8 mouse cellular contexts compared by ENCODE assay signal in genomic region chr6:94779854-94780253, GRCm38 (mm10).
DNase-seq lines count a peak whose midpoint lies in the region; ATAC-seq lines count a peak whose summit lies in the region.

No protein-coding gene starts in this region.

- H3K36me3 ChIP-seq in kidney, embryonic 16.5 days (ENCODE audit: insufficient read depth, low read length), result no peaks in the 10 kb centered on the region
- no peaks in the 10 kb centered on the region for H3K36me3 ChIP-seq in embryonic facial prominence, embryonic 10.5 days (replicated peaks)
- H3K36me3 ChIP-seq in forebrain, embryonic 12.5 days (replicated peaks), result no peaks in the 10 kb centered on the region

- H3K4me2 ChIP-seq in kidney, embryonic 16.5 days (replicated peaks; ENCODE audit: low read depth, low read length), result no peak overlapping the region
- no peak overlapping the region for H3K4me2 ChIP-seq in forebrain, embryonic 12.5 days

- peak; percentile 67 for DNase-seq in kidney, adult 11 months
- no peak for DNase-seq in embryonic facial prominence, embryonic 10.5 days (ENCODE audit: low spot score)
- peak; percentile 42 for DNase-seq in kidney, adult 9 months
- DNase-seq in naive thymus-derived CD4-positive, alpha-beta T cell, adult 2 months (ENCODE audit: low read depth), result peak; percentile 49
- no peak for DNase-seq in frontal cortex, adult 2 months (ENCODE audit: extremely low spot score in 1 of 2, low spot score in 1 of 2)
- DNase-seq in right cerebral cortex, postnatal 4 days, result no peak

- no peaks in the 10 kb centered on the region for H3K9me3 ChIP-seq in kidney, embryonic 16.5 days (ENCODE audit: low read length)
- H3K9me3 ChIP-seq in embryonic facial prominence, embryonic 10.5 days, result no peaks in the 10 kb centered on the region
- H3K9me3 ChIP-seq in forebrain, embryonic 12.5 days, result no peaks in the 10 kb centered on the region

- ATAC-seq in kidney, embryonic 16.5 days (ENCODE audit: low FRiP score, low TSS enrichment), result no peak
- ATAC-seq in forebrain, embryonic 12.5 days (ENCODE audit: low FRiP score), result no peak

- H3K4me1 ChIP-seq in kidney, embryonic 16.5 days (ENCODE audit: insufficient read depth, low read length), result peaks cover 9% of the 10 kb centered on the region; the same call in 1 of the 2 replicates
- peaks cover 13% of the 10 kb centered on the region for H3K4me1 ChIP-seq in embryonic facial prominence, embryonic 10.5 days
- 0 out of 2 replicates have a peak, but pooled peaks cover 7% of the 10 kb centered on the region for H3K4me1 ChIP-seq in forebrain, embryonic 12.5 days

- no peak overlapping the region for H3K9ac ChIP-seq in kidney, embryonic 16.5 days (replicated peaks; ENCODE audit: low read length)
- H3K9ac ChIP-seq in forebrain, embryonic 12.5 days, result no peak overlapping the region

- H3K4me3 ChIP-seq in kidney, embryonic 16.5 days (ENCODE audit: low read length), result no peak overlapping the region
- H3K4me3 ChIP-seq in embryonic facial prominence, embryonic 10.5 days, result no peak overlapping the region
- no peak overlapping the region for H3K4me3 ChIP-seq in forebrain, embryonic 12.5 days (replicated peaks)

- no peaks in the 10 kb centered on the region for H3K27me3 ChIP-seq in kidney, embryonic 16.5 days (ENCODE audit: insufficient read depth, low read length)
- no peaks in the 10 kb centered on the region; the same call in 1 of the 2 replicates for H3K27me3 ChIP-seq in embryonic facial prominence, embryonic 10.5 days (replicated peaks; ENCODE audit: low read depth, poor library complexity, severe bottlenecking)
- H3K27me3 ChIP-seq in forebrain, embryonic 12.5 days, result peaks cover 4% of the 10 kb centered on the region; the same call in 1 of the 2 replicates

- no peak overlapping the region for H3K27ac ChIP-seq in kidney, embryonic 16.5 days (ENCODE audit: low read length)
- H3K27ac ChIP-seq in embryonic facial prominence, embryonic 10.5 days (replicated peaks), result 0 out of 2 replicates have a peak overlapping the region, but pooled peaks have one; percentile 4
- H3K27ac ChIP-seq in forebrain, embryonic 12.5 days, result no peak overlapping the region

- 63% methylated on average over 7 of the region's 7 CpGs for WGBS in kidney, embryonic 16.5 days
- WGBS in embryonic facial prominence, embryonic 10.5 days, result 73% methylated on average over 7 of the region's 7 CpGs
- WGBS in forebrain, embryonic 12.5 days, result 83% methylated on average over 7 of the region's 7 CpGs

Comparison
In these comparisons a context has a peak if more than half of its experiments do, and no peak if none do; other contexts are left out.
1. DNase-seq: peak in kidney, adult 11 months (single experiment), kidney, adult 9 months (single experiment) and naive thymus-derived CD4-positive, alpha-beta T cell, adult 2 months (single experiment); none in embryonic facial prominence, embryonic 10.5 days (single experiment), frontal cortex, adult 2 months (0 of 2) and right cerebral cortex, postnatal 4 days (single experiment).